Mouse (Mus musculus) C2C12 (cell line): ENCODE results near the gene Tmem8b.
A peak's percentile ranks its signal among the peaks of the same experiment; 100 is the strongest.

Experiments
- CEBPB ChIP-seq: IDR thresholded peaks from one replicate; pipeline ENCODE4 v1.6.1; 2011; ENCODE audit warnings: low read depth, mild to moderate bottlenecking, control low read depth, moderate library complexity
- CTCF ChIP-seq: IDR thresholded peaks from one replicate; pipeline ENCODE4 v1.5.1; 2011; ENCODE audit not compliant: control insufficient read depth, insufficient read depth, insufficient read length
- MAX ChIP-seq: IDR thresholded peaks from one replicate; pipeline ENCODE4 v1.6.1; 2011; ENCODE audit warnings: mild to moderate bottlenecking, control low read depth
- MYOD1 ChIP-seq: IDR thresholded peaks from one replicate; pipeline ENCODE4 v1.6.1; 2011; ENCODE audit warnings: low read depth; ENCODE audit not compliant: control insufficient read depth, insufficient read length
- MYOG ChIP-seq: IDR thresholded peaks from one replicate; pipeline ENCODE4 v1.6.1; 2011; ENCODE audit not compliant: control insufficient read depth, insufficient read length; ENCODE audit errors: extremely low read depth
- USF1 ChIP-seq: IDR thresholded peaks from one replicate; pipeline ENCODE4 v1.6.1; 2011; ENCODE audit warnings: low read depth, mild to moderate bottlenecking, control low read depth, moderate library complexity

DNA sequence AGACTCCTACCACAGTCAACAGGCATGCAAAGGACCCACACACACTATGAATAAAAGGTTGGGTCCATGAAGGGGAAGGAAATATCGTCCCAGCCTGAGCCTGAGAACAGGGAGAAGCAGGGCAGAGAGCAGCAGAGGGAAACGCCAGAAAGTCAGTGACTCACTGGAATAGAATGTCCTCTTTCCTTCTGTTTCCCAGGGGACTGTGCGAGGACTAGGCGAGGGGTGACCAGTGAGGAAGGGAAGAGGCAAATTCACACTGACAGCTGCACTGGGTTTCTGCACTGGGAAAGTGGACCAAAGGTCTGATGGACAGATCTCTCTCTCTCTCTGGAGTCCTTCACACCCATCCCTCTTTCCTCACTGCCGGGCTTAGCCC, 59.8 kb downstream of the Tmem8b start:
- TF ChIP-seq CTCF (no peak), MYOD1 (peak; percentile 90), MAX (no peak), USF1 (no peak), CEBPB (no peak), MYOG (no peak)
